Mouse (Mus musculus): ENCODE measurements around the gene Dlec1. TPM values are rescaled to one million over a fixed set of nuclear protein-coding genes. Genes with fewer than 3 reads are reported as not detected.

The Dlec1 gene
- polyA plus RNA-seq (2021): 8.7 TPM

DNA sequence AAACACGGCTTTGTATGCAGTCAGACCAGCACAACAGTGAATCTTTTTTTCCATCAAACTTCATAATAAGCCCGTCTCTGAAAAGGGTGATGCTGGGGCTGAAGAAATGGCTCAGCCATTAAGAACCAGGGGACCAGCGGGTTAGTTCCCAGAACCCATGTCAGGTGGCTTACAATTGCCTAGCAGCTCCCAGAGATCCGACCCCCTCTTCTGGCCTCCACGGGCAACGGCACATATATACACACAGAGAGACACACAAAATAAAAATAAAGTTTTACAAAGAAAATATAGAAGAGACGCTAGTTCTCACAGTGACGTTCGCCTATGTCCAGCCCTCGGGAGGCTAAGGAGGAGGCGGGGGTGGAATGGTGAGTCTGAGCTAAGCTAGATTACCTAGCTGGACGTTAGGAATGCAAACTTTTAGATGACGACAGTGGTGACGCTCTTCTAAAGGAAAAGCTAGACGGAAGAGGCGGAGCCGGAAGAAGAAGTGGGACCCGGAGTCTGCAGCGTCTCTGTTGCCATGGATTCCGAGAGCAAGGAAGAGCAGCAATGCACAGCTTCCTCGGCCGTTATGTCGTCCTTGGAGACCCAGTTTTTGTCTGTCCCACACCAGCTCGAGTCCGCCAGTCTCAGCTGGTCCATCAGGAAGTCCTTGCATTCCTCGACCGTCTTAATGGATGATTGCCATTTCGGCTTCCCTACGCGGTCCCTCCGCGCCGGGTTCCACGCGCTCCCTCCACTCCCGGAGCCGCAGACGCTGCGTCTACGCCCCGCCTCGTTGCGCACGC, at the start of gene Dlec1:
Dlec1 (plus strand) TSS at position 487 of the 791 bp plus-strand sequence.
- ChIA-PET POLR2A (interaction anchor here (0.8 kb wide), 1 partner anchor 9 kb away, joined by 3 read pairs; the partner anchor contains the start of gene Plcd1), CTCF (interaction anchor here (0.7 to 1.5 kb wide), 3 partner anchors 13 to 181 kb away, joined by 3 to 6 read pairs (median 4); no protein-coding TSS in a partner anchor)
- H3K27me3 ChIP-seq: no peaks in the 10 kb centered on the region
- TF ChIP-seq CTCF (IDR thresholded peaks at IDR 0.05): no peak
- ATAC-seq (peak; percentile 81), DNase-seq (ENCODE audit: low read depth, low spot score) (no peak)
- in situ Hi-C loops (cut with MboI; ENCODE audit: low pct_unique_long_range_greater_than_20kb): no loop called here

- no peak for TF ChIP-seq CTCF (IDR thresholded peaks at IDR 0.05)
- DNase-seq (ENCODE audit: low read depth, low spot score) (no peak), ATAC-seq (no peak)
- ChIA-PET CTCF (no interaction called here), POLR2A (no interaction called here)
- in situ Hi-C loops (cut with MboI; ENCODE audit: low pct_unique_long_range_greater_than_20kb): no loop called here
- H3K27me3 ChIP-seq: no peaks in the 10 kb centered on the region
Measured at GRCm38 (mm10) chr9:119053964-119054576, 48.2 kb upstream of the Dlec1 start.

DNA sequence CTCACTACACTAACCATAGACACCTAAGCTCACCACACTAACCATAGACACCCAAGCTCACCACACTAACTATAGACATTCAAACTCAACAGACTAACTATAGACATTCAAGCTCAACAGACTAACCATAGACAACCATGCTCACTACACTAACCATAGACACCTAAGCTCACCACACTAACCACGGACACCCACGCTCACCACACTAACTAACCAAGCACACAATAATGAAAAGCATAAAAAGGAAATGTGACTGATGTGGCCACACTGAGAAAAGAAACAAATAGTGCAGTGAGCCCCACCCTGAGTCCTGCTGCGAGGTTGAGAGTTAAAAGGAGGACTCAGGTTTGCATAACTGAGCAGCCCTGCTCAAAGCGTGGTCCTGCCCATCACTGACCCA, 46.9 kb upstream of the Dlec1 start:
- TF ChIP-seq CTCF (IDR thresholded peaks at IDR 0.05): no peak
- ATAC-seq: no peak
- no peak for DNase-seq (ENCODE audit: low read depth, low spot score)
- POLR2A ChIA-PET: no interaction called here
- no peaks in the 10 kb centered on the region for H3K27me3 ChIP-seq
- in situ Hi-C loops (cut with MboI; ENCODE audit: low pct_unique_long_range_greater_than_20kb): no loop called here
- CTCF ChIA-PET: interaction anchor here (0.7 to 0.9 kb wide), 3 partner anchors 13 to 26 kb away, joined by 3 to 4 read pairs (median 3); no protein-coding TSS in a partner anchor

DNA sequence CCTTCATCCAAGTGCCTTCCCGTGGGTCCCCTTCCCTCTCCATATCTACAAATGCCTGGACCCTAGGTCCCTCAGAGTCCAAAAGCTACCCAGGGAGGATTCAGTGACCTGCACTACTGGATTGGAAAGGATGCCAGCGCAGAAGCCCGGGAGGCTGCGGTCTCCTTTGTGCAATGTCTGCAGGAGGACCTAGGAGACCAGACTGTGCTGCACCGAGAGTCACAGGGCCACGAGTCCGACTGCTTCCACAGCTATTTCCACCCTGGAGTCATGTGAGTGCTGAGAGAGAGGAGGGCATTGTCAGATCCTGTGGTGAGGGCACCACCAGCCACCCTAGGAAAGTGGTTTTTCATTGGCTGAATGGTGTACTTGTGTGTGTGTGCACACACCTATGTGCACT, 44.0 kb upstream of the Dlec1 start:
- ChIA-PET POLR2A (no interaction called here), CTCF (no interaction called here)
- no peak for TF ChIP-seq CTCF (IDR thresholded peaks at IDR 0.05)
- DNase-seq (ENCODE audit: low read depth, low spot score) (no peak), ATAC-seq (no peak)
- H3K27me3 ChIP-seq: no peaks in the 10 kb centered on the region
- in situ Hi-C loops (cut with MboI; ENCODE audit: low pct_unique_long_range_greater_than_20kb): no loop called here

DNA sequence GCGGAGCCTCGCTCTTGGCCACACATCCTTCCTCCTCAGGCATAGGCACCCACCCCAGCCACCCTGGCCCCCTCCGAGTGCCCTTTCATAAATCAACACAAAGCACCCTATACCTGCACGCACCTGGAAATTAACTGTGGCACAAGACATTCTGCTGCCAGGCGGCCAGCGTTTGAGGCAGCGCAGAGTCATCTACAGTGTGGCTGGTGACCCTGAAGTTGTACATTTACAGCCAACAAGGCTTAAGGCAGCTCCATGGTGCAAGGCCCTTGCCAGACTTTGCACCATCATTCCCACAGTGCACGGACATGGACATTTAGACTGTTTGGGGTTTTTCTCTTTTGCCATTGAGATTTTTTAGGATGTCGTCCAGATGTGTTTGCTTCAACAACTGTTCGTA, 41.6 kb upstream of the Dlec1 start:
- no peak for DNase-seq (ENCODE audit: low read depth, low spot score)
- H3K27me3 ChIP-seq: no peaks in the 10 kb centered on the region
- POLR2A ChIA-PET: no interaction called here
- TF ChIP-seq CTCF (IDR thresholded peaks at IDR 0.05): no peak
- CTCF ChIA-PET: no interaction called here
- in situ Hi-C loops (cut with MboI; ENCODE audit: low pct_unique_long_range_greater_than_20kb): no loop called here
- ATAC-seq: no peak

GRCm38 (mm10) chr9:119063036-119063644, 39.1 kb upstream of the Dlec1 start:
- TF ChIP-seq CTCF (IDR thresholded peaks at IDR 0.05): no peak
- ATAC-seq (peak; percentile 76), DNase-seq (ENCODE audit: low read depth, low spot score) (peak; percentile 84)
- in situ Hi-C loops (cut with MboI; ENCODE audit: low pct_unique_long_range_greater_than_20kb): no loop called here
- H3K27me3 ChIP-seq: no peaks in the 10 kb centered on the region
- ChIA-PET POLR2A (no interaction called here), CTCF (interaction anchor here (1.6 to 1.7 kb wide), 2 partner anchors 138 to 155 kb away, joined by 4 to 7 read pairs; partner anchors contain the start of gene Ctdspl)

DNA sequence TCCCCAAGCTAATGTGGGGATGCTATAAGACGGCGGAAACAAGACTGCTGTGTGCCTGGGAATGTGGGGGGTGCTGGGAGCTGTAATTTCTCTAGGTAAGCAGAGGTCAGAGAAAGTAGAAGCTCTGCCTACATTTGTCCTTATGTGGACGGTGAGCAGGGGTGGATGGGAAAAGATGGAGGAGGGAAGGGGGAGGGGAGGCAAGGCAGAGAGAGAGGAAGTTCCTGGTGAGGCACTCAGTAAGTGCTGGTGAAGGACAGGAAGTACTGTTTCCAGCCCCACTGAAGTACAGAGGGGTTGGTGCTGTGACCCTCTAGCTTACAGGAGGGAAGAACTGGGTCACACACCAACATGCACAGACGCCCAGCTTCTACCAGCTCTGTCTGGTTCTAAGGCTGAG, 38.0 kb upstream of the Dlec1 start:
- ChIA-PET CTCF (interaction anchor here (0.8 kb wide), 2 partner anchors 139 to 143 kb away, joined by 3 read pairs; no protein-coding TSS in a partner anchor), POLR2A (interaction anchor here (0.6 kb wide), 1 partner anchor 19 kb away, joined by 4 read pairs; no protein-coding TSS in a partner anchor)
- no peak for TF ChIP-seq CTCF (IDR thresholded peaks at IDR 0.05)
- in situ Hi-C loops (cut with MboI; ENCODE audit: low pct_unique_long_range_greater_than_20kb): no loop called here
- ATAC-seq (no peak), DNase-seq (ENCODE audit: low read depth, low spot score) (no peak)
- H3K27me3 ChIP-seq: no peaks in the 10 kb centered on the region

GRCm38 (mm10) chr9:119067601-119068000, 34.7 kb upstream of the Dlec1 start:
- TF ChIP-seq CTCF (IDR thresholded peaks at IDR 0.05): no peak
- ChIA-PET CTCF (interaction anchor here (1.1 to 2.4 kb wide), 8 partner anchors 8 to 194 kb away, joined by 3 to 22 read pairs (median 3); no protein-coding TSS in a partner anchor), POLR2A (interaction anchor here (2.3 kb wide), 1 partner anchor 147 kb away, joined by 7 read pairs; no protein-coding TSS in a partner anchor)
- in situ Hi-C loops (cut with MboI; ENCODE audit: low pct_unique_long_range_greater_than_20kb): loop anchor here (5.0 kb wide), 3 partner anchors 35 to 480 kb away; no protein-coding TSS in a partner anchor
- no peaks in the 10 kb centered on the region for H3K27me3 ChIP-seq
- peak; percentile 15 for ATAC-seq
- no peak for DNase-seq (ENCODE audit: low read depth, low spot score)

DNA sequence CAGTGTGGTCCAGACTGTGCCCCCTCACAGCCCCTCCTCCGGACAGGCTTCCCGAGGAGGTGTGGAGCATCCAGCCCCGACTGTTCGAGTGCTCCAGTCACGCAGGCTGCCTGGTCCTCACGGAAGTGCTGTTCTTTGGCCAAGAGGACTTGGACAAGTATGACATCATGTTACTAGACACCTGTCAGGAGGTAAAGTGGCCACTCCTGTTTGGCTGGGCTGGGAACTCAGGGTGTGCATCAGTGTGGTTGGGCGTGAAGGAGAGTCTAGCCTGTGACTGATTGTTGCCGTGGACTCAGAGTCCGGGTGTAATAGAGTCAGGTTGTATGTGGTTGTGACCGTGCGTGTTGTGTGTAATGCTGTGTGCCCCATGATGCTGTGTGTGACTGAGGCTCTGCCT, 34.0 kb upstream of the Dlec1 start:
- no peak for TF ChIP-seq CTCF (IDR thresholded peaks at IDR 0.05)
- in situ Hi-C loops (cut with MboI; ENCODE audit: low pct_unique_long_range_greater_than_20kb): loop anchor here (5.0 kb wide), 3 partner anchors 36 to 481 kb away; no protein-coding TSS in a partner anchor
- CTCF ChIA-PET: interaction anchor here (1.1 to 2.4 kb wide), 8 partner anchors 7 to 195 kb away, joined by 3 to 22 read pairs (median 3); no protein-coding TSS in a partner anchor
- no peak for ATAC-seq
- no peaks in the 10 kb centered on the region for H3K27me3 ChIP-seq
- POLR2A ChIA-PET: interaction anchor here (2.3 kb wide), 1 partner anchor 148 kb away, joined by 7 read pairs; no protein-coding TSS in a partner anchor
- DNase-seq (ENCODE audit: low read depth, low spot score): no peak

DNA sequence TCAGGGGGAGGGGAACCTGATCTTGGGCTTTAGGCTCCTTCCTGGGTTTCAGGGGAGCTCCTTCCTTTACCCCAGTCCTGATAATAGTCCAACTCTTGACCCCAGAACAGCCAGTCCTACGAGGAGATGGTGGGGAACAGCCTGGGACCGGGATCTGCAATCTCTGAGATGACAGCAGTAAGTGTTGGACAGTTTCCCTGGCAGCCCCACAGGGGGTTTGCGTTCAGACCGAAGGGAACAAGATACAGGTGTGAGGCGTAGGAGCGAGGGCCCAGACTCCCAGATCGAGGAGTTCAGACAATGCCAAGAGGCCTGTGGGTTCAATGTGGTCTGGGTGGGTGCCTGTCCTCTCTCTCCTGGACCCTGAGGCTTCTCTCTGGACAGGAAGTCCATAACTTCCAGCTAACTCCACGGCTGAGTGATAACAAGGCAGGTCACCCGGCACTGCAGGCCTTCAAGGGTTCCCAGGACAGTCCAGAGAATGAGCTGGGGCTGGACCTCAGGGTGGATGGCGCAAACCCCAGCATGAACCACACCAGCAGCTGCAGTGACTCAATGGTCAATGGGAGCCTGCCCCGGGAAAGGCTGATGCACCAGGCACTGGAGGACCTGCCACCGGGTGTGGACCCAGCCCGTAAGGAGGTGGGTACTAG, 32.0 kb upstream of the Dlec1 start:
- in situ Hi-C loops (cut with MboI; ENCODE audit: low pct_unique_long_range_greater_than_20kb): no loop called here
- DNase-seq (ENCODE audit: low read depth, low spot score): no peak
- H3K27me3 ChIP-seq: no peaks in the 10 kb centered on the region
- ChIA-PET CTCF (no interaction called here), POLR2A (no interaction called here)
- no peak for TF ChIP-seq CTCF (IDR thresholded peaks at IDR 0.05)
- ATAC-seq: no peak

All from Patski (cell line).